Mouse (Mus musculus) liver, embryonic 14.5 days (tissue): Measurements from ENCODE around the gene F13a1. TPM values are rescaled to one million over a fixed set of nuclear protein-coding genes. Genes with fewer than 3 reads are reported as not detected.

ENCODE experiments used
- ATAC-seq: fragments of 200-750 bp; cut with Nextera tagmentation; 2 replicates; pipeline ENCODE4 v1.8.0; 2017; ENCODE audit warnings: moderate number of reproducible peaks, mild to moderate bottlenecking, moderate library complexity; ENCODE audit not compliant: insufficient read depth
- DNase-seq, 3 experiments: peaks; one replicate each; pipeline ENCODE4 v3.0.0-alpha.2; 2012 to 2013; ENCODE audit warnings: low read depth in 3 of 3, low spot score in 3 of 3
- H3K27ac ChIP-seq: fragments of 300-500 bp; sonication (generic); 2 replicates; pipeline ENCODE4 v1.5.1; 2014; ENCODE audit warnings: moderate library complexity, mild to moderate bottlenecking, control low read depth, inconsistent platforms
- H3K27me3 ChIP-seq: fragments of 300-500 bp; sonication (generic); 2 replicates; pipeline ENCODE4 v1.6.1; 2014; ENCODE audit warnings: mild to moderate bottlenecking, low read length, moderate library complexity; ENCODE audit not compliant: control insufficient read depth, insufficient read depth
- H3K36me3 ChIP-seq: fragments of 300-500 bp; sonication (generic); replicated peaks from 2 replicates; pipeline ENCODE4 v1.6.1; 2014; ENCODE audit warnings: low read depth; ENCODE audit not compliant: control insufficient read depth, insufficient read depth
- H3K4me1 ChIP-seq, 2 experiments: fragments of 200-500 bp in 1 of 2; fragments of 300-500 bp in 1 of 2; sonication (generic) in 1 of 2; replicated peaks; 2 replicates each; pipeline ENCODE4 v1.6.1; 2012 to 2014; ENCODE audit warnings: antibody characterized with exemption in 1 of 2, inconsistent platforms in 1 of 2, low read length in 1 of 2; ENCODE audit not compliant: control insufficient read depth in 2 of 2, insufficient read depth in 2 of 2
- H3K4me2 ChIP-seq: fragments of 300-500 bp; sonication (generic); 2 replicates; pipeline ENCODE4 v1.6.1; 2014; ENCODE audit warnings: low read depth, mild to moderate bottlenecking, control low read depth, moderate library complexity
- H3K4me3 ChIP-seq, 2 experiments: fragments of 200-500 bp in 1 of 2; fragments of 300-500 bp in 1 of 2; sonication (generic) in 1 of 2; 2 replicates each; pipeline ENCODE4 v1.5.1; 2012 to 2014; ENCODE audit warnings: low read depth in 2 of 2, low read length in 2 of 2, mild to moderate bottlenecking in 2 of 2, control low read depth in 1 of 2, inconsistent platforms in 1 of 2, moderate library complexity in 1 of 2; ENCODE audit not compliant: insufficient read depth in 1 of 2
- H3K9ac ChIP-seq: fragments of 300-500 bp; sonication (generic); replicated peaks from 2 replicates; pipeline ENCODE4 v1.6.1; 2014; ENCODE audit warnings: mild to moderate bottlenecking, control low read depth, moderate library complexity
- H3K9me3 ChIP-seq: fragments of 300-500 bp; sonication (generic); 2 replicates; pipeline ENCODE4 v1.6.1; 2016; ENCODE audit warnings: low read length, mixed read lengths; ENCODE audit not compliant: control insufficient read depth
- CTCF ChIP-seq: IDR thresholded peaks from 2 replicates; pipeline ENCODE4 v1.5.1; 2016; ENCODE audit warnings: antibody characterized with exemption, low read depth, control low read depth
- EP300 ChIP-seq: IDR thresholded peaks from 2 replicates; pipeline ENCODE4 v1.6.1; 2016; ENCODE audit warnings: antibody characterized with exemption, low read depth
- WGBS: fragments of 180-500 bp; shearing (Covaris S2); extraction: QIAGEN DNeasy Blood & Tissue Kit; methylation state at CpG from one replicate; pipeline ENCODE4 v1.1.7; 2014; ENCODE audit not compliant: insufficient replicate concordance; 5-methylcytosine and 5-hydroxymethylcytosine counted together
- polyA plus RNA-seq, 2 experiments: library from polyadenylated mRNA; depleted of rRNA in 1 of 2; stranded (reverse) in 1 of 2; unstranded in 1 of 2; fragments of >200 nt; fragmentation: Nextera tagmentation in 1 of 2; extraction: Ambion mirVana in 1 of 2; gene quantifications; 2 replicates each; pipeline versions ENCODE4 v1.2.1 to v1.2.3; 2012 to 2014

F13a1 gene
- polyA plus RNA-seq (2012; rRNA removed) = 2.6 and 4.7 TPM in 2 replicates
- 6.3 and 8.0 TPM in 2 replicates for polyA plus RNA-seq (2014; fragmentation: Nextera tagmentation; extraction: Ambion mirVana)

- Histone ChIP-seq H3K9ac (no peak within 1 kb of the TSS), H3K36me3 (no peaks in the 10 kb centered on the region), H3K9me3 (no peaks in the 10 kb centered on the region), H3K27ac (no peak within 1 kb of the TSS), H3K27me3 (no peaks in the 10 kb centered on the region), H3K4me3 (no peak within 1 kb of the TSS), H3K4me2 (no peak within 1 kb of the TSS), H3K4me1 (no peaks in the 10 kb centered on the region)
- TF ChIP-seq EP300 (no peak), CTCF (no peak)
- DNase-seq (no peak), ATAC-seq (no peak)
- WGBS = 11% methylated on average over 3 of the region's 3 CpGs
Measured at GRCm38 (mm10) chr13:37050126-37050525, at the start of gene F13a1. Gene F13a1, minus strand, starts transcription at chr13:37050244.

- DNase-seq (no peak), ATAC-seq (no peak)
- no peaks in the 10 kb centered on the region for H3K27me3 ChIP-seq
- H3K27ac ChIP-seq = no peak overlapping the region
- H3K4me2 ChIP-seq = no peak overlapping the region
- H3K9ac ChIP-seq = no peak overlapping the region
- no peak overlapping the region for H3K4me3 ChIP-seq
- H3K4me1 ChIP-seq = no peaks in the 10 kb centered on the region
- WGBS = 57% methylated on average over 1 of the region's 1 CpGs
- H3K36me3 ChIP-seq = no peaks in the 10 kb centered on the region
- TF ChIP-seq EP300 (no peak), CTCF (no peak)
- H3K9me3 ChIP-seq = no peaks in the 10 kb centered on the region
Measured at GRCm38 (mm10) chr13:37091620-37092019, 41.6 kb upstream of the F13a1 start.

GRCm38 (mm10) chr13:37089104-37089503 lies 39.1 kb upstream of the F13a1 start:
- no peak for DNase-seq
- 58% methylated on average over 6 of the region's 6 CpGs for WGBS
- no peak overlapping the region for H3K27ac ChIP-seq
- no peak for TF ChIP-seq EP300
- TF ChIP-seq CTCF = no peak
- H3K4me1 ChIP-seq = no peaks in the 10 kb centered on the region
- no peaks in the 10 kb centered on the region for H3K36me3 ChIP-seq
- no peak overlapping the region for H3K4me3 ChIP-seq
- H3K4me2 ChIP-seq = no peak overlapping the region
- no peaks in the 10 kb centered on the region for H3K27me3 ChIP-seq
- H3K9me3 ChIP-seq = no peaks in the 10 kb centered on the region
- ATAC-seq = no peak
- H3K9ac ChIP-seq = no peak overlapping the region

GRCm38 (mm10) chr13:37081506-37082241 lies 31.6 kb upstream of the F13a1 start:
- Histone ChIP-seq H3K4me2 (no peak overlapping the region), H3K4me1 (no peaks in the 10 kb centered on the region), H3K9ac (no peak overlapping the region), H3K9me3 (no peaks in the 10 kb centered on the region), H3K27ac (no peak overlapping the region), H3K36me3 (no peaks in the 10 kb centered on the region), H3K4me3 (no peak overlapping the region), H3K27me3 (no peaks in the 10 kb centered on the region)
- no peak for ATAC-seq
- 69% methylated on average over 13 of the region's 13 CpGs for WGBS
- DNase-seq = no peak
- TF ChIP-seq EP300 = no peak
- TF ChIP-seq CTCF = no peak

- no peak overlapping the region for H3K4me3 ChIP-seq
- no peak overlapping the region for H3K9ac ChIP-seq
- H3K9me3 ChIP-seq = no peaks in the 10 kb centered on the region
- no peak overlapping the region for H3K4me2 ChIP-seq
- no peak overlapping the region for H3K27ac ChIP-seq
- 62% methylated on average over 3 of the region's 3 CpGs for WGBS
- DNase-seq = no peak
- H3K36me3 ChIP-seq = no peaks in the 10 kb centered on the region
- H3K4me1 ChIP-seq = peaks cover 0 to 9% of the 10 kb centered on the region in 2 experiments; a peak in 3 of 4 replicates
- no peak for TF ChIP-seq EP300
- no peak for TF ChIP-seq CTCF
- H3K27me3 ChIP-seq = no peaks in the 10 kb centered on the region
- ATAC-seq = no peak
Measured at GRCm38 (mm10) chr13:37071390-37071789, 21.3 kb upstream of the F13a1 start.
